In the genomic region with DNA sequence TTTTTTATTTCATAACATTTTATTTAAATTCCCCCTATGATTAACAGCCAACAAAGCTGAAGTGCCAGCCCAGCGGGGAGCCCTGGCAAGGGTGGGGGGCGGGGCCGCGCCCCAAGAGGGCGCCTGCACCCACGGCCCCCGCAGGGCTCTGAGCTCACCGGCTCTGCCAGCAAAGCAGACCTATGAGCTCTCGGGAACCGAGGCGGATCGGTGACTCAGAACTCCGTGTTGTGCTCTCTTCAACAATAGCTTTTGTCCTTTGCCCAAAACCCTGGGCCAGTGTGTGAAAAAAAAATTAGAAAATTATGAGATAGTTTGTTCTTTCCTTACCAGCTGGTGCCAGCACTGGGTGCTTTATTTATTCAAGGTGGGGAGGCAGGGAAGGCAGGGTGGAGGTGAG, we compare ENCODE assay signal across 21 mouse cellular contexts. TPM values are rescaled to one million over a fixed set of nuclear protein-coding genes. Genes with fewer than 3 reads are reported as not detected.
DNase-seq lines count a peak whose midpoint lies in the region; ATAC-seq and TF ChIP-seq lines count a peak whose summit lies in the region.
"Had no signal": no experiment of that assay in that cellular context is flagged by ENCODE, and none has a peak within 500 bp of the region (broad histone marks: within the 10 kb centered on the region; RNA-seq: fewer than 3 reads in every experiment).

No protein-coding gene starts in this region.

- H3K9ac ChIP-seq in heart, embryonic 15.5 days, result no peak overlapping the region; the same call in 1 of the 2 replicates
- H3K9ac ChIP-seq: forebrain, embryonic 12.5 days; limb, embryonic 13.5 days; liver, embryonic 14.5 days; midbrain, embryonic 12.5 days had no signal

- intact Hi-C loops in heart, postnatal 25 days (cut with DNase I), result no loop called here

- ATAC-seq in heart, embryonic 15.5 days (replicated peaks; ENCODE audit: insufficient number of reproducible peaks, insufficient read depth, low FRiP score, low read depth), result no peak

- 50% methylated on average over 13 of the region's 13 CpGs for WGBS in heart, embryonic 15.5 days
- WGBS in cerebellum, adult 2 months, result 56% methylated on average over 13 of the region's 13 CpGs

- TF ChIP-seq CTCF in cerebellum, adult 2 months (IDR thresholded peaks at IDR 0.05; ENCODE audit: borderline replicate concordance, insufficient read depth, low read depth, low read length), result no peak

- no peaks in the 10 kb centered on the region for H3K27me3 ChIP-seq in heart, embryonic 15.5 days
- H3K27me3 ChIP-seq in cerebellum, adult 2 months (ENCODE audit: control insufficient read depth, insufficient read depth, low read length), result no peaks in the 10 kb centered on the region; the same call in 1 of the 2 replicates

- TF ChIP-seq POLR2A in cerebellum, adult 2 months (IDR thresholded peaks at IDR 0.05; ENCODE audit: borderline replicate concordance, insufficient read depth, low read length), result no peak

- no peak for DNase-seq in heart, postnatal 25 days (ENCODE audit: low spot score)
- peak; percentile 26 to 41 for DNase-seq in urinary bladder, adult 18-20 months (ENCODE audit: low spot score in 2 of 2)
- DNase-seq in urinary bladder, adult 2 months (ENCODE audit: low spot score), result no peak
- peak; percentile 59 for DNase-seq in lung, postnatal 36 days
- DNase-seq in spleen, postnatal 10 days (ENCODE audit: low spot score in 2 of 2), result no peak
- DNase-seq in cerebellum, adult 2 months, result no peak
- DNase-seq: cerebellum, postnatal 25 days; gastrocnemius, postnatal 10 days; kidney, adult 9 months; kidney, postnatal 36 days; layer of hippocampus, adult 9-11 months; retina, postnatal 1 day; right cerebral cortex, postnatal 4 days; thymus, postnatal 14 days had no signal

- no peaks in the 10 kb centered on the region for H3K9me3 ChIP-seq in heart, embryonic 15.5 days (replicated peaks)
- H3K9me3 ChIP-seq: forebrain, embryonic 12.5 days; limb, embryonic 13.5 days had no signal

- H3K27ac ChIP-seq in heart, embryonic 15.5 days, result 0 out of 2 replicates have a peak overlapping the region, but pooled peaks have one; percentile 64
- no peak overlapping the region for H3K27ac ChIP-seq in cerebellum, adult 2 months (ENCODE audit: insufficient read depth, low read length)
- H3K27ac ChIP-seq: forebrain, embryonic 12.5 days; hindbrain, embryonic 10.5 days; limb, embryonic 13.5 days; liver, embryonic 14.5 days; macrophage; midbrain, embryonic 12.5 days had no signal

- no peak overlapping the region for H3K4me2 ChIP-seq in heart, embryonic 15.5 days
- H3K4me2 ChIP-seq: forebrain, embryonic 12.5 days; limb, embryonic 13.5 days; midbrain, embryonic 12.5 days had no signal

- H3K4me1 ChIP-seq in heart, embryonic 15.5 days (replicated peaks), result peaks cover 71% of the 10 kb centered on the region
- H3K4me1 ChIP-seq in cerebellum, adult 2 months (ENCODE audit: control insufficient read depth, insufficient read depth, low read length), result no peaks in the 10 kb centered on the region

- no peak overlapping the region for H3K4me3 ChIP-seq in heart, embryonic 15.5 days
- no peak overlapping the region for H3K4me3 ChIP-seq in cerebellum, adult 2 months (replicated peaks; ENCODE audit: insufficient read depth, low read depth, low read length)
- H3K4me3 ChIP-seq: forebrain, embryonic 12.5 days; hindbrain, embryonic 10.5 days; limb, embryonic 13.5 days; midbrain, embryonic 12.5 days had no signal

- no peaks in the 10 kb centered on the region for H3K36me3 ChIP-seq in heart, embryonic 15.5 days
- H3K36me3 ChIP-seq: forebrain, embryonic 12.5 days; limb, embryonic 13.5 days; midbrain, embryonic 12.5 days had no signal

RNA-seq across cellular contexts. Expression of gene Casz1, which starts 15.9 kb away (rescaled TPM):
- polyA plus RNA-seq in heart, embryonic 15.5 days (2015; fragmentation: Nextera tagmentation; extraction: Ambion mirVana), result 20.7 and 22.6 TPM in 2 replicates
- 10 to 100 TPM; 42.1 to 44.7 TPM for total RNA-seq in heart, postnatal 25 days (2021)
- polyA plus RNA-seq in urinary bladder, adult 2 months (2012; rRNA removed), result 21.0 and 29.8 TPM in 2 replicates
- 1.4 and 1.5 TPM in 2 replicates for polyA plus RNA-seq in cerebellum, adult 2 months (2012; rRNA removed)

Comparison
In these comparisons a context has a peak if more than half of its experiments do, and no peak if none do; other contexts are left out.
1. DNase-seq: peak in urinary bladder, adult 18-20 months (2 of 2) and lung, postnatal 36 days (single experiment); none in heart, postnatal 25 days (single experiment), urinary bladder, adult 2 months (single experiment), spleen, postnatal 10 days (0 of 2) and cerebellum, adult 2 months (0 of 2).